Mouse (Mus musculus): Measurements from ENCODE around the gene Tbc1d1. TPM values are rescaled to one million over a fixed set of nuclear protein-coding genes. Genes with fewer than 3 reads are reported as not detected.

Tbc1d1 gene
- total RNA-seq, 4 experiments from 2014 or later: 10.2 to 17.7 (median 14.7) TPM

DNA sequence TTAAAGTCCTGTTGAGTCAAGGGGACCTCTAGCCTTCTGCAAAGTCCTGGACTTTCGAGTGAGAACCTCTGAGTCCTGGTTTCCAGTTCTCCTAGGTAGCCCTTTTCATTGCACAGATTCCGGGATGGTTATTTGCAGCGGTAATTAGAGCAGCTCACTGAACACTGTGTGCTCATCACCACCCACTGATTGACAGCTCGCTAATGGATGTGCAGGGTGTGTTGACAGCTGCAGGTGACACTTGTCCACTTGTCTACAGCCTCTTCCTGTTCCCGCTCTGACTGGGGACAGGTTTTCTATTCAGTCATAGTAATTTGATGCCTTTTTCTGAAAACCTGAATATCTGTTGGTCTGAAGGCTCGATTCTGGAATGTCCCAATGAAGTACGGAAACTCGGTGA is 50.8 kb downstream of the Tbc1d1 start:
- DNase-seq: no peak

DNA sequence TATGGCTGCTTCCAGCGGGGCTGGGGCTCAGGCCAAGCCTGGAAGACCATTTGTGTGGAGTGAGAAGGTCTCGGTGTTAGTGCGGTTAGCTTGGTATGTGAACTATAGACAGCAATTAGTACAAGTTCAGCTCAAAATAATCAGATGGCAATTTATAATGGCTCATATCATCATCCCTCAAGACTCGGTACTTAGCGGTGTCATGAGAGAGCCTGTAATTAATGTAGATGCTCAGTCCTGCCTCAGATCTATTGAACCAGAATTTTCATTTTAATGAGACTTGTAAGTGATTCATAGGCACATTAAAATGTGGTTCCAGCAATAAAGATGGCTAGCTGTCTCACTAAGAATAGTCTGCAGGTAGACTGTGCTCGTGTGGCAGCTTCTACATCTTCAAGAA is 51.7 kb downstream of the Tbc1d1 start:
- DNase-seq: no peak

DNA sequence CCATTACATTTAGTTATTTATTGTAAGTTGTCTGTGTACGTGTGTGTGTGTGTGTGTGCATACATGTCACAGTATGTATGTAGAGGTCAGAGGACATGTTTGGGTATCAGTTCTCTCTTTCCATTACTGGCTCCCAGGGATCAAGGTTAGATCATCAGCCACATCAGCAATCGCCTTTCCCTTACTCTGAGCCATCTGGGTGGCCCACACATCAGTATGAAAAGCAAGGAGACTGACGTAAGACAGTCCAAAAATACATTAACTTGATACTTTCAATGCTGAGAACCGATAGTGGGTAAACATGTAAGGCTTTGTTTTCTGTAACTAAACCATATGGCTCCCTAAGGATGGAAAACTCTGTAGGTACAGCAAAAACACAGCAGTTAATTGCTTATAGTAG is 54.7 kb downstream of the Tbc1d1 start:
- DNase-seq: no peak

DNA sequence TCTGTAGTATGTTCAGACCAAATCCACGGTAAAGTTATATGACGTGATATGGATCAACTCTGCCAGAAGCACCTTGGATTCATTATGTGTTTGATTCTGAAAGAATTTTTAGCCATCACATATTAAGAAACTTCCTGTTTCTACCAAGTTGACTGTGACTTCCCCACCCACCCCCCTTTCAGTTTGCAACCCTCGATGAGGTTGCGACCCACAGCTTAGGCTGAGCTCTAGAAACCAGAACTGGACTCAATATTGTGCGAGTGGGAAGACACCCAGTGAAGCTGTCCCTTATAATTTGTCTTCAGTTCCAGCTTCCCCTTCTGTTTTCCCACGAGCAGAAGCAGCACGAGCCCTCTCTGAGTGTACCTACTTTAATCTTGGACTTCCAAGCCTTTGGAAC is 55.2 kb downstream of the Tbc1d1 start:
- no peak for DNase-seq

- peak; percentile 32 for DNase-seq
Measured at GRCm38 (mm10) chr5:64212206-64212605, 56.1 kb downstream of the Tbc1d1 start.

GRCm38 (mm10) chr5:64212619-64213018 is 56.5 kb downstream of the Tbc1d1 start:
- DNase-seq: no peak

- DNase-seq: no peak
Measured at GRCm38 (mm10) chr5:64215806-64216205, 59.7 kb downstream of the Tbc1d1 start.

DNA sequence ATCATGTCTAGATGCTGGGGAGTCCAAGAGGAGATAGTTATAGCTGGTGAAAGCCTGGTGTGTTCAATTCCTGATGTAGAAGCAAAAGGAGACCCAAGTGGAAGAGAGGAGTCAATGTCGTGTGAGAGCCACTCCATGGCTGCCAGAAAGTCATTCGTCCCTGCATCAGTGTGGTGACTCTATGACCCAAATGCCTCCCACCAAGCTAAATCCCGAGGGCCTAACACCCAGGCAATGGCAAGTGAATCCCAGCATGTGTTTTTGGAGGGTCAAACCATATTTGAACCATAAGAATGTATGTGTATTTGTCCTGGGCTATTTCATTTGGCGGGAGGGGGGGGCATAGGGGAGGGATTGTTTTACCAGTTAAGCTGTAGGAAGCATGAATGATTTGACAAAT is 60.2 kb downstream of the Tbc1d1 start:
- DNase-seq: no peak

- DNase-seq: no peak
Measured at GRCm38 (mm10) chr5:64217256-64217655, 61.2 kb downstream of the Tbc1d1 start.

- no peak for DNase-seq
Measured at GRCm38 (mm10) chr5:64217816-64218602, 61.9 kb downstream of the Tbc1d1 start.

- no peak for DNase-seq
Measured at GRCm38 (mm10) chr5:64218603-64218999, 62.5 kb downstream of the Tbc1d1 start.

DNA sequence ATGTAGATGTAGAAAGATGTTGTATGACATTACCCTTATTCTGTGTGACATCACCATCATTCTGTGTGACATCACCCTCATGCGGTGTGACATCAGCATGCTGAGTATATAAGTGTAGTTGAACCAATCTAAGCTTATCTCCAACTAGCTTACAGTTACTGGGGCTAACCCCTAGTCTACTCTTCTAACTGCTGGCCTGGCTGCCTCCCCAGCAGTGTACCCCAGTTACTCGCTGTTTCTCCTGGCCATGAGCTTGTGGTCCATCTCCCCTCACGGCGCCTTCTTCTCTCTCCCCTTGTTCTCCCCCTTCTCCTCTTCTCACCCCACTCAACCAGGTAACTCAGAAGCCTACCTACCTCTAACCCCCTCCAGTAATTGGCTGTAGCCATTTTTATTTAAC is 64.7 kb downstream of the Tbc1d1 start:
- no peak for DNase-seq

- no peak for DNase-seq
Measured at GRCm38 (mm10) chr5:64224735-64225425, 68.8 kb downstream of the Tbc1d1 start.

DNA sequence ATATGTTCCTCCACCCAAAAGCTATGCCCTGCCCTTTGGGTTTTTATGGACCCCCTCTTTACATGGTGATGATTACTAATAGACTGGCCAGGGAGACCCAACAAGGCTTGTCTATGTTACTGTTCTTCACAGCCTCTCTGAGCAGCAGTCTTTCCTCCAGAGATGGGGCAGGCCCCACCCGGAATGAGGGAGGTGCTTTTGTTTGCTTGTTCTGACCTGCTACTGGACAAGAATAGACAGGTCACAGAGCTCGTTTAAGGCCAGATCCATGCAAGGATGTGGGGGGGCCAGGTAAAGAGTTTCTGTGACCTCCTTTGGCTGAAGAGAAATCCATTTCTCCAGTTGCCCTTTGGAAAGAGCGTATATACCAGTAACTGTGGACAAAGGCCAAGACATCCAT is 72.1 kb downstream of the Tbc1d1 start:
- no peak for DNase-seq

DNA sequence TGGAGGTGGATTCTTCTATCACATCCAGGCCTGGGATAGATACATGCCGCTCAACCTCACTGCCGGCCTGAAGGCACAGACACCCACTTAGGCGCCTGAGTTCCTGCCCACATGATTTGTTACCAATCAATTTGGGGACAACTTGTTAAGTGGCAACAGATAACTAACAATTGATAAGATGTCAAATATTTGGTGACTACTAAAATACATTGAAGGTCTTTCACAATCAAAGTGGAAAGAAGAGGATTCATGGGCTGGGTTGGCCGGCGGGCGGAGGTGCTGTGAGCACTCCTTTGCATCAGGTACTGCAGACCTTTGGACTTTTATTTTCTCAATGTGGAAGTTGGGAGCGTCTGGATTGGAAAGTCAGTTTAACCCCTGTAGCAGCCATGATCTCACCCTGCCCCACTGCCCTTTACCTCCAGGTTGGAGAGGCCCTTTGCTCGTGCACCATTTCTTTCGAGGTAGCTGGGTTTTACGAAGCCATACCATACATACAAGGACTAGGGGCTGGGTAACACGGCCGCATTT is 73.3 kb downstream of the Tbc1d1 start:
- DNase-seq: no peak

GRCm38 (mm10) chr5:64230061-64230466 is 74.0 kb downstream of the Tbc1d1 start:
- peak; percentile 89 for DNase-seq

- DNase-seq: peak; percentile 22
Measured at GRCm38 (mm10) chr5:64230507-64231041, 74.5 kb downstream of the Tbc1d1 start.

DNA sequence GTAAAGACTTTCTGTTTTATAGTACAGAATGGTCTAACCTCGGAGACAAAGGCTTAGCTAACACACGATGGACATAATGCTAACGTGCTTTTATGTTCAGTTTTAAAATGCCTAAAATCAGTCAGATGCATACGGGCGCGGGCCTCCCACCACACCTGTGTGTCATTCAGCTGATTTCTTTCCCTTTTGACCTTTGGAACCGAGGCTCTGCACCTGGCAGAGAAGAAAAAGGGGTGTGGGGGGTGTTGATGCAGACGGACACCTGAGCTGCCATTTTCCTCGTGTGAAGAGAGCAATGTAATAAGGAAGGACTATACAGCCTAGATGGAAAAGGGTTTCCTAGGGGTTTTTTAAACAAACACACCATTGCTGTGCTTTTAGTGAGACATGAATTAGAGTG is 76.8 kb downstream of the Tbc1d1 start:
- DNase-seq: no peak

DNA sequence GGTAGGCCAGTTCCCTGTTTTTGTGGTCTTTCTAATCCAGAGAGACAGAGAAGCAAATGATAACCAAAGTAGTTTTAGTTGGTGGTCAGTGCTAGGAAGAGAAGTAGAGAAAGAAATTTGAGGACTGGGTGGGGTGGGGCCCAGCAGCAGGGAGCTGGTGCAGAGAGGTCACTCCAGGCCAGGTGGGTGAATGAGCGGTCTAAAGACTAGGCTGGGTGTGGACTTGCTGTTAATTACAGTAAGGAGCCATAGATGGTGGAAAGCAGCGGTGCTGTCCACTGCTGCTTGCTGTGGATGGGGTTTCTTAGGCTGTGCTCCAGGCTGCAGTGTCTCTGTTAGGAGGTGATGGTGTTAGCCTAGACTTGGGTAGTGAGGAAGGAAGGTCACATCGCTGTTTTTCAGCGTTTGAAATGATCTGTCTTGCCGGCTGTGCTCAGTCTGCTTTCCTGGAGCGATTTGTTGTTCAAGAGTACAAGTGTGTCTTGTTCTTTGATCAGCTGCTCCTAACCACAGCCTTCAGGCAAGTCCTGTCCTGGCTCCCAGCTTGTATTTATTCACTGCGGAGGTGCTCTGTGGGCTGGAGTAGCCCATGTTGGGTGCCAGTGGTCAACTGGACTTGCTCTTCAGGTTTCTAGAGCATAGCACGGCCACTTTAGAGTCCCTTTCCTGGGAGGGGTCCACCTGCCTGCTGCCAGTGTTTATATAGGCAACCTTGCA is 78.3 kb downstream of the Tbc1d1 start:
- no peak for DNase-seq

- DNase-seq: no peak
Measured at GRCm38 (mm10) chr5:64235250-64235649, 79.1 kb downstream of the Tbc1d1 start.

DNA sequence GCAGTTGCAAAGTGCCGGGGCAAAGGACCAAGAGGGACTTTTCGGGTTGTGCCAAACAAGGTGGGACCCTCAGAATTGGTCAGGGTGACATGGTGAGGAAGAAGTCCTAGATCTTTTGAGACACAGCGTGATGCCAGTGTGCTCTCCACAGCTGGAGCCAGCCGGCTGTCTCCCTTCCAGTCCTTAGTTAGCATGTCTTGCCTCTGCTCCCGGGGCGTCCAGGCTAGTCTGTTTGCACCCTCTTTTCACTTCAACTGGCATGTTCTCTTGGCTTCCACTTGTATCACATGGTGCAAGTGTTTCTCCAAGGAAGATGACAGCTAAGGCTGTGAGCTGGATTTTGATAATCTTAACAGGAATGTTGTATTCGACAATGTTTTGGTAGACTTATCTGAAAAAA is 80.5 kb downstream of the Tbc1d1 start:
- no peak for DNase-seq

DNA sequence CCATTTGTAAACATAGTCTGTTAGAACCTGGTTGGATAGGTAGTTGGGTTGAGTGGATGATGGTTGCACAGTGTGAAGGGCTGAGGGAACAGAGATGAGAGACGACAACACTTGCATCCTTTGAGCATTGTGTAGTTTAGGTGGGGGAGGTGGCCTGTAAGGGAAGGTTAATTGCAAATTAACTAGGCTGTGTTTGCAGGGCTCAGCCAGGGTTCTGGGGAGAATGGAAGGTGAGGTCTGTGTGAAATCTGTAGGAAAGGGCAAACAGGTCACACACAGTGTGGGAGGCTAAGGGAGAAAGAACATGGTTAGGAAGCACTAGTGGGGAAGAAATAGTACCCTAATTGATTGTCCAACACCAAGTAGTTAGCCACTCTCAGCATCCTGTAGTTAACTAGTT is 81.2 kb downstream of the Tbc1d1 start:
- no peak for DNase-seq

GRCm38 (mm10) chr5:64237693-64238092 is 81.6 kb downstream of the Tbc1d1 start:
- no peak for DNase-seq
